Comparison of ENCODE assay signal across 23 mouse cellular contexts in genomic region chr2:172381898-172382297, GRCm38 (mm10). TPM values are rescaled to one million over a fixed set of nuclear protein-coding genes. Genes with fewer than 3 reads are reported as not detected.
DNase-seq lines count a peak whose midpoint lies in the region; ATAC-seq and TF ChIP-seq lines count a peak whose summit lies in the region.
"Had no signal": no experiment of that assay in that cellular context is flagged by ENCODE, and none has a peak within 500 bp of the region (broad histone marks: within the 10 kb centered on the region; RNA-seq: fewer than 3 reads in every experiment).

No protein-coding gene starts in this region.

- no peak overlapping the region for H3K27ac ChIP-seq in heart, embryonic 16.5 days (ENCODE audit: low read length)
- no peak overlapping the region for H3K27ac ChIP-seq in heart, embryonic 12.5 days (ENCODE audit: poor library complexity, severe bottlenecking)
- peak overlapping the region; percentile 99 for H3K27ac ChIP-seq in thymus, adult 2 months (ENCODE audit: control insufficient read depth, insufficient read depth, low read length)
- no peak overlapping the region for H3K27ac ChIP-seq in intestine, embryonic 15.5 days
- H3K27ac ChIP-seq: forebrain, embryonic 12.5 days; hindbrain, embryonic 10.5 days; hindbrain, postnatal 0 days; limb, embryonic 13.5 days; liver, embryonic 13.5 days; lung, embryonic 15.5 days; stomach, embryonic 15.5 days had no signal

- 0 out of 2 replicates have a peak, but pooled peaks cover 2% of the 10 kb centered on the region for H3K4me1 ChIP-seq in heart, embryonic 16.5 days (ENCODE audit: control insufficient read depth, insufficient read depth, low read length)
- H3K4me1 ChIP-seq in heart, embryonic 12.5 days (replicated peaks), result peaks cover 6% of the 10 kb centered on the region; the same call in 1 of the 2 replicates
- H3K4me1 ChIP-seq in thymus, adult 2 months (replicated peaks; ENCODE audit: control insufficient read depth, insufficient read depth, low read length), result peaks cover 33% of the 10 kb centered on the region
- H3K4me1 ChIP-seq in intestine, embryonic 15.5 days (replicated peaks), result no peaks in the 10 kb centered on the region
- H3K4me1 ChIP-seq: forebrain, embryonic 12.5 days; hindbrain, embryonic 10.5 days; limb, embryonic 13.5 days; liver, embryonic 13.5 days; lung, embryonic 15.5 days; stomach, embryonic 15.5 days had no signal

- 81% methylated on average over 12 of the region's 12 CpGs for WGBS in heart, embryonic 16.5 days
- 86% methylated on average over 12 of the region's 12 CpGs for WGBS in heart, embryonic 12.5 days
- 6% methylated on average over 12 of the region's 12 CpGs for WGBS in thymus, adult 2 months
- WGBS in intestine, embryonic 15.5 days, result 88% methylated on average over 12 of the region's 12 CpGs

- TF ChIP-seq POLR2A in thymus, adult 2 months (IDR thresholded peaks at IDR 0.05; ENCODE audit: control insufficient read depth, extremely low read depth, insufficient read depth, low read length, poor library complexity), result 0 out of 2 replicates have a peak, but pooled peaks have one; percentile 26

- H3K9me3 ChIP-seq in heart, embryonic 16.5 days (replicated peaks; ENCODE audit: control insufficient read depth, low read length), result no peaks in the 10 kb centered on the region
- H3K9me3 ChIP-seq in heart, embryonic 12.5 days (replicated peaks), result no peaks in the 10 kb centered on the region
- no peaks in the 10 kb centered on the region for H3K9me3 ChIP-seq in intestine, embryonic 15.5 days
- H3K9me3 ChIP-seq: forebrain, embryonic 12.5 days; hindbrain, embryonic 10.5 days; limb, embryonic 13.5 days; liver, embryonic 13.5 days; lung, embryonic 15.5 days; stomach, embryonic 15.5 days had no signal

- TF ChIP-seq CTCF in thymus, adult 2 months (IDR thresholded peaks at IDR 0.05; ENCODE audit: borderline replicate concordance, control insufficient read depth, extremely low read depth, insufficient read depth, low read length, poor library complexity), result no peak

- H3K4me3 ChIP-seq in heart, embryonic 16.5 days (ENCODE audit: low read length), result no peak overlapping the region
- H3K4me3 ChIP-seq in heart, embryonic 12.5 days, result no peak overlapping the region
- H3K4me3 ChIP-seq in thymus, adult 2 months (ENCODE audit: control insufficient read depth, insufficient read depth, low read length), result peak overlapping the region; percentile 16; the same call in 1 of the 2 replicates
- H3K4me3 ChIP-seq in intestine, embryonic 15.5 days (replicated peaks), result no peak overlapping the region
- H3K4me3 ChIP-seq: forebrain, embryonic 12.5 days; hindbrain, embryonic 10.5 days; limb, embryonic 13.5 days; liver, embryonic 13.5 days; lung, embryonic 15.5 days; stomach, embryonic 15.5 days had no signal

- H3K27me3 ChIP-seq in heart, embryonic 16.5 days (ENCODE audit: control insufficient read depth, insufficient read depth, low read length), result no peaks in the 10 kb centered on the region
- H3K27me3 ChIP-seq in heart, embryonic 12.5 days (replicated peaks), result no peaks in the 10 kb centered on the region
- no peaks in the 10 kb centered on the region for H3K27me3 ChIP-seq in thymus, adult 2 months (ENCODE audit: control insufficient read depth, insufficient read depth, low read length)
- H3K27me3 ChIP-seq in intestine, embryonic 15.5 days (replicated peaks), result no peaks in the 10 kb centered on the region
- H3K27me3 ChIP-seq: forebrain, embryonic 12.5 days; limb, embryonic 13.5 days; liver, embryonic 13.5 days; lung, embryonic 15.5 days; stomach, embryonic 15.5 days had no signal

- peak; percentile 30; the same call in 1 of the 2 replicates for ATAC-seq in heart, embryonic 16.5 days (replicated peaks; ENCODE audit: extremely low read depth, insufficient read depth, low FRiP score)
- no peak for ATAC-seq in heart, embryonic 12.5 days (ENCODE audit: insufficient number of reproducible peaks, low FRiP score)
- ATAC-seq in megakaryocyte, adult 5-6 weeks (ENCODE audit: poor library complexity, severe bottlenecking), result peak; percentile 43
- no peak for ATAC-seq in intestine, embryonic 15.5 days
- ATAC-seq: hindbrain, postnatal 0 days; intestine, postnatal 0 days had no signal

- peak; percentile 77 for DNase-seq in thymus, adult 2 months
- DNase-seq in thymus, postnatal 4 days, result peak; percentile 68
- DNase-seq in testis, postnatal 14 days (ENCODE audit: low spot score), result no peak
- no peak for DNase-seq in spleen, postnatal 14 days (ENCODE audit: low spot score in 2 of 2)
- DNase-seq: adrenal gland, postnatal 25 days; cerebellum, adult 11 months; cerebellum, postnatal 10 days; kidney, postnatal 4 days; layer of hippocampus, adult 9-11 months; liver, embryonic 13.5 days; lung, postnatal 36 days had no signal

- H3K4me2 ChIP-seq in heart, embryonic 16.5 days (ENCODE audit: low read depth, low read length), result no peak overlapping the region
- H3K4me2 ChIP-seq in heart, embryonic 12.5 days, result no peak overlapping the region
- no peak overlapping the region for H3K4me2 ChIP-seq in intestine, embryonic 15.5 days (replicated peaks)
- H3K4me2 ChIP-seq: forebrain, embryonic 12.5 days; limb, embryonic 13.5 days; liver, embryonic 13.5 days; lung, embryonic 15.5 days; midbrain, embryonic 11.5 days; stomach, embryonic 15.5 days had no signal

- H3K36me3 ChIP-seq in heart, embryonic 16.5 days (ENCODE audit: control insufficient read depth, insufficient read depth), result peaks cover 51% of the 10 kb centered on the region
- peaks cover 65% of the 10 kb centered on the region for H3K36me3 ChIP-seq in heart, embryonic 12.5 days
- H3K36me3 ChIP-seq in thymus, adult 2 months (ENCODE audit: control insufficient read depth, insufficient read depth, low read length), result peaks cover 34% of the 10 kb centered on the region
- H3K36me3 ChIP-seq in intestine, embryonic 15.5 days, result peaks cover 41% of the 10 kb centered on the region

- no peak overlapping the region for H3K9ac ChIP-seq in heart, embryonic 16.5 days (ENCODE audit: low read length)
- no peak overlapping the region for H3K9ac ChIP-seq in heart, embryonic 12.5 days
- H3K9ac ChIP-seq in intestine, embryonic 15.5 days, result no peak overlapping the region
- H3K9ac ChIP-seq: forebrain, embryonic 12.5 days; limb, embryonic 13.5 days; liver, embryonic 13.5 days; lung, embryonic 15.5 days; stomach, embryonic 15.5 days had no signal

RNA-seq across cellular contexts. Expression of gene Cstf1, which starts 11.4 kb away (rescaled TPM):
- 24.5 and 32.2 TPM in 2 replicates for polyA plus RNA-seq in heart, embryonic 16.5 days (2015; fragmentation: Nextera tagmentation; extraction: Ambion mirVana)
- 34.6 and 35.2 TPM in 2 replicates for polyA plus RNA-seq in heart, embryonic 12.5 days (2016; fragmentation: Nextera tagmentation; extraction: Ambion mirVana)
- total RNA-seq in megakaryocyte, adult 5-6 weeks (2015), result 18.5 and 19.7 TPM in 2 replicates
- total RNA-seq in megakaryocyte, adult 5-6 weeks (2017), result 34.4 and 39.7 TPM in 2 replicates
- polyA plus RNA-seq in thymus, adult 2 months (2012; rRNA removed), result 79.1 and 97.7 TPM in 2 replicates
- polyA plus RNA-seq in intestine, embryonic 15.5 days (2015; fragmentation: Nextera tagmentation; extraction: Ambion mirVana), result 35.1 and 39.5 TPM in 2 replicates

RNA-seq across cellular contexts. Expression of gene Aurka, which starts 11.6 kb away (rescaled TPM):
- polyA plus RNA-seq in heart, embryonic 16.5 days (2015; fragmentation: Nextera tagmentation; extraction: Ambion mirVana), result 88.1 and 92.4 TPM in 2 replicates
- polyA plus RNA-seq in heart, embryonic 12.5 days (2016; fragmentation: Nextera tagmentation; extraction: Ambion mirVana), result 102 and 106 TPM in 2 replicates
- total RNA-seq in megakaryocyte, adult 5-6 weeks (2015), result 46.6 and 51.4 TPM in 2 replicates
- 79.4 and 81.0 TPM in 2 replicates for total RNA-seq in megakaryocyte, adult 5-6 weeks (2017)
- 47.7 and 52.1 TPM in 2 replicates for polyA plus RNA-seq in thymus, adult 2 months (2012; rRNA removed)
- 99.6 and 103 TPM in 2 replicates for polyA plus RNA-seq in intestine, embryonic 15.5 days (2015; fragmentation: Nextera tagmentation; extraction: Ambion mirVana)

RNA-seq across cellular contexts. Expression of gene Cass4, which starts 11.7 kb away (rescaled TPM):
- polyA plus RNA-seq in heart, embryonic 16.5 days (2015; fragmentation: Nextera tagmentation; extraction: Ambion mirVana), result 1.0 TPM in 2 replicates
- 0.28 and 0.36 TPM in 2 replicates for polyA plus RNA-seq in heart, embryonic 12.5 days (2016; fragmentation: Nextera tagmentation; extraction: Ambion mirVana)
- total RNA-seq in megakaryocyte, adult 5-6 weeks (2015), result 4.0 TPM in 2 replicates
- total RNA-seq in megakaryocyte, adult 5-6 weeks (2017), result 3.6 and 5.3 TPM in 2 replicates
- polyA plus RNA-seq in thymus, adult 2 months (2012; rRNA removed), result 2.2 and 2.8 TPM in 2 replicates
- 0.18 and 0.29 TPM in 2 replicates for polyA plus RNA-seq in intestine, embryonic 15.5 days (2015; fragmentation: Nextera tagmentation; extraction: Ambion mirVana)
- total RNA-seq: adrenal gland, postnatal 25 days had no signal

RNA-seq across cellular contexts. Expression of gene Fam210b, which starts 36.5 kb away (rescaled TPM):
- 13.3 and 15.0 TPM in 2 replicates for polyA plus RNA-seq in heart, embryonic 16.5 days (2015; fragmentation: Nextera tagmentation; extraction: Ambion mirVana)
- 24.3 and 24.5 TPM in 2 replicates for polyA plus RNA-seq in heart, embryonic 12.5 days (2016; fragmentation: Nextera tagmentation; extraction: Ambion mirVana)
- 3.4 TPM in 2 replicates for total RNA-seq in megakaryocyte, adult 5-6 weeks (2015)
- 1.5 and 2.3 TPM in 2 replicates for total RNA-seq in megakaryocyte, adult 5-6 weeks (2017)
- 6.0 and 6.9 TPM in 2 replicates for polyA plus RNA-seq in thymus, adult 2 months (2012; rRNA removed)
- 14.5 and 15.1 TPM in 2 replicates for polyA plus RNA-seq in intestine, embryonic 15.5 days (2015; fragmentation: Nextera tagmentation; extraction: Ambion mirVana)

RNA-seq across cellular contexts. Expression of gene Rtf2, which starts 58.5 kb away (rescaled TPM):
- 53.2 and 60.5 TPM in 2 replicates for polyA plus RNA-seq in heart, embryonic 16.5 days (2015; fragmentation: Nextera tagmentation; extraction: Ambion mirVana)
- 46.5 and 49.3 TPM in 2 replicates for polyA plus RNA-seq in heart, embryonic 12.5 days (2016; fragmentation: Nextera tagmentation; extraction: Ambion mirVana)
- total RNA-seq in megakaryocyte, adult 5-6 weeks (2015), result 49.3 and 54.0 TPM in 2 replicates
- total RNA-seq in megakaryocyte, adult 5-6 weeks (2017), result 190 and 209 TPM in 2 replicates
- 79.6 and 86.7 TPM in 2 replicates for polyA plus RNA-seq in thymus, adult 2 months (2012; rRNA removed)
- polyA plus RNA-seq in intestine, embryonic 15.5 days (2015; fragmentation: Nextera tagmentation; extraction: Ambion mirVana), result 69.8 and 70.1 TPM in 2 replicates

Comparison
In these comparisons a context has a peak if more than half of its experiments do, and no peak if none do; other contexts are left out.
1. ATAC-seq: peak in heart, embryonic 16.5 days (single experiment) and megakaryocyte, adult 5-6 weeks (single experiment); none in heart, embryonic 12.5 days (single experiment) and intestine, embryonic 15.5 days (single experiment).
2. DNase-seq: peak in thymus, adult 2 months (single experiment) and thymus, postnatal 4 days (single experiment); none in testis, postnatal 14 days (single experiment) and spleen, postnatal 14 days (0 of 2).